ENCODE assay signal across 28 mouse cellular contexts in genomic region chr14:51997483-51997882, GRCm38 (mm10). TPM values are rescaled to one million over a fixed set of nuclear protein-coding genes. Genes with fewer than 3 reads are reported as not detected.
DNase-seq lines count a peak whose midpoint lies in the region; ATAC-seq and TF ChIP-seq lines count a peak whose summit lies in the region.
"Had no signal": no experiment of that assay in that cellular context is flagged by ENCODE, and none has a peak within 500 bp of the region (broad histone marks: within the 10 kb centered on the region; RNA-seq: fewer than 3 reads in every experiment).

No protein-coding gene starts in this region.

- no peak overlapping the region for H3K4me3 ChIP-seq in heart, embryonic 10.5 days
- H3K4me3 ChIP-seq in liver, postnatal 0 days (ENCODE audit: low read depth, low read length), result no peak overlapping the region
- no peak overlapping the region for H3K4me3 ChIP-seq in liver, embryonic 11.5 days (ENCODE audit: low read depth, low read length)
- peak overlapping the region; percentile 35 for H3K4me3 ChIP-seq in ES-Bruce4 (ENCODE audit: low read depth, low read length)
- H3K4me3 ChIP-seq: gastrocnemius, adult 2 months; limb, embryonic 10.5 days; neural tube, embryonic 13.5 days had no signal

- no peaks in the 10 kb centered on the region for H3K4me1 ChIP-seq in heart, embryonic 10.5 days
- 0 out of 2 replicates have a peak, but pooled peaks cover 3% of the 10 kb centered on the region for H3K4me1 ChIP-seq in liver, postnatal 0 days (ENCODE audit: insufficient read depth)
- H3K4me1 ChIP-seq in liver, embryonic 11.5 days (replicated peaks; ENCODE audit: control insufficient read depth, insufficient read depth, low read length), result 0 out of 2 replicates have a peak, but pooled peaks cover 3% of the 10 kb centered on the region
- no peaks in the 10 kb centered on the region for H3K4me1 ChIP-seq in ES-Bruce4 (ENCODE audit: control insufficient read depth, insufficient read depth, low read length)
- H3K4me1 ChIP-seq: limb, embryonic 10.5 days; neural tube, embryonic 13.5 days had no signal

- H3K36me3 ChIP-seq in heart, embryonic 10.5 days, result peaks cover 91% of the 10 kb centered on the region
- H3K36me3 ChIP-seq in liver, postnatal 0 days (replicated peaks; ENCODE audit: insufficient read depth, low read length), result peaks cover 17% of the 10 kb centered on the region; the same call in 1 of the 2 replicates
- peaks cover 27% of the 10 kb centered on the region for H3K36me3 ChIP-seq in liver, embryonic 11.5 days (ENCODE audit: control insufficient read depth, insufficient read depth, low read length)
- no peaks in the 10 kb centered on the region for H3K36me3 ChIP-seq in ES-Bruce4 (ENCODE audit: control insufficient read depth, insufficient read depth, low read length, poor library complexity, severe bottlenecking)

- no peak for TF ChIP-seq POLR2A in ES-Bruce4 (IDR thresholded peaks at IDR 0.05; ENCODE audit: insufficient read depth, low read length)

- no peak for ATAC-seq in liver, postnatal 0 days
- ATAC-seq in liver, embryonic 11.5 days (replicated peaks; ENCODE audit: low FRiP score), result no peak
- ATAC-seq in erythroblast, adult 5-6 weeks (replicated peaks; ENCODE audit: low FRiP score, poor library complexity, severe bottlenecking), result 0 out of 2 replicates have a peak, but pooled peaks have one; percentile 7
- ATAC-seq in megakaryocyte, adult 5-6 weeks (ENCODE audit: poor library complexity, severe bottlenecking), result no peak
- ATAC-seq: intestine, postnatal 0 days; lung, postnatal 0 days had no signal

- no peak overlapping the region for H3K9ac ChIP-seq in liver, postnatal 0 days (replicated peaks)
- H3K9ac ChIP-seq in liver, embryonic 11.5 days (ENCODE audit: low read depth, low read length), result no peak overlapping the region
- H3K9ac ChIP-seq in ES-Bruce4 (ENCODE audit: low read depth, poor library complexity, severe bottlenecking), result no peak overlapping the region
- H3K9ac ChIP-seq: neural tube, embryonic 13.5 days had no signal

- no peak for TF ChIP-seq EP300 in liver, postnatal 0 days (IDR thresholded peaks at IDR 0.05; ENCODE audit: low read depth)
- TF ChIP-seq EP300 in ES-Bruce4 (IDR thresholded peaks at IDR 0.05; ENCODE audit: insufficient read depth, low read depth, low read length), result no peak

- WGBS in heart, embryonic 10.5 days, result 83% methylated on average over 14 of the region's 14 CpGs
- 87% methylated on average over 14 of the region's 14 CpGs for WGBS in liver, postnatal 0 days (ENCODE audit: insufficient replicate concordance)
- WGBS in liver, embryonic 11.5 days, result 87% methylated on average over 14 of the region's 14 CpGs

- no peaks in the 10 kb centered on the region for H3K27me3 ChIP-seq in heart, embryonic 10.5 days (ENCODE audit: insufficient read depth, poor library complexity, severe bottlenecking)
- no peaks in the 10 kb centered on the region for H3K27me3 ChIP-seq in liver, postnatal 0 days (ENCODE audit: insufficient read depth, low read length)
- no peaks in the 10 kb centered on the region for H3K27me3 ChIP-seq in liver, embryonic 11.5 days (replicated peaks; ENCODE audit: control insufficient read depth, insufficient read depth, low read length)
- H3K27me3 ChIP-seq in ES-Bruce4 (ENCODE audit: control insufficient read depth, insufficient read depth, low read length, poor library complexity, severe bottlenecking), result no peaks in the 10 kb centered on the region
- H3K27me3 ChIP-seq: neural tube, embryonic 13.5 days had no signal

- H3K4me2 ChIP-seq in liver, postnatal 0 days (ENCODE audit: low read depth, low read length), result no peak overlapping the region
- H3K4me2 ChIP-seq in liver, embryonic 11.5 days, result no peak overlapping the region
- H3K4me2 ChIP-seq: neural tube, embryonic 13.5 days had no signal

- H3K27ac ChIP-seq in heart, embryonic 10.5 days, result no peak overlapping the region
- H3K27ac ChIP-seq in liver, postnatal 0 days (ENCODE audit: low read depth), result no peak overlapping the region
- no peak overlapping the region for H3K27ac ChIP-seq in liver, embryonic 11.5 days (ENCODE audit: low read depth, low read length)
- H3K27ac ChIP-seq in ES-Bruce4 (ENCODE audit: insufficient read depth, low read length), result no peak overlapping the region
- H3K27ac ChIP-seq: gastrocnemius, adult 2 months; limb, embryonic 10.5 days; neural tube, embryonic 13.5 days had no signal

- no peak for TF ChIP-seq CTCF in liver, postnatal 0 days (IDR thresholded peaks at IDR 0.05; ENCODE audit: low read depth)
- no peak for TF ChIP-seq CTCF in ES-Bruce4 (IDR thresholded peaks at IDR 0.05; ENCODE audit: low read depth, low read length)

- peak; percentile 75 for DNase-seq in heart, embryonic 10.5 days (ENCODE audit: low spot score)
- DNase-seq in heart, postnatal 10 days, result no peak
- peak; percentile 12 for DNase-seq in liver, postnatal 0 days
- no peak for DNase-seq in liver, embryonic 11.5 days (ENCODE audit: low spot score)
- DNase-seq: adrenal gland, postnatal 14 days; cerebellum, adult 2 months; gastrocnemius, adult 2 months; liver; thymus, adult 2 months had no signal

- intact Hi-C loops in heart, postnatal 10 days (cut with DNase I), result no loop called here

- no peaks in the 10 kb centered on the region for H3K9me3 ChIP-seq in heart, embryonic 10.5 days
- no peaks in the 10 kb centered on the region for H3K9me3 ChIP-seq in liver, postnatal 0 days (ENCODE audit: low read length)
- H3K9me3 ChIP-seq in liver, embryonic 11.5 days (ENCODE audit: control insufficient read depth, low read length), result no peaks in the 10 kb centered on the region
- no peaks in the 10 kb centered on the region for H3K9me3 ChIP-seq in ES-Bruce4 (replicated peaks; ENCODE audit: control insufficient read depth, insufficient read depth, low read length, poor library complexity, severe bottlenecking)
- H3K9me3 ChIP-seq: limb, embryonic 10.5 days; neural tube, embryonic 13.5 days had no signal

RNA-seq across cellular contexts. Expression of gene Arhgef40, which starts 13.0 kb away (rescaled TPM):
- 72.3 and 86.4 TPM in 2 replicates for polyA plus RNA-seq in heart, embryonic 10.5 days (2016; fragmentation: Nextera tagmentation; extraction: Ambion mirVana)
- total RNA-seq in heart, postnatal 10 days (2021), result 10 to 100 TPM; 52.7 to 57.9 TPM
- 5.8 and 7.2 TPM in 2 replicates for polyA plus RNA-seq in liver, postnatal 0 days (2015; fragmentation: Nextera tagmentation; extraction: Ambion mirVana)
- polyA plus RNA-seq in liver, embryonic 11.5 days (2014; fragmentation: Nextera tagmentation; extraction: Ambion mirVana), result 50.7 and 61.8 TPM in 2 replicates
- polyA plus RNA-seq in ES-Bruce4 (2011; ENCODE audit: insufficient read depth, insufficient read length, low read depth, missing spikeins), result 20.5 and 24.8 TPM in 2 replicates
- 4.8 TPM in 1 of 2 replicates, not detected in the other for total RNA-seq in erythroblast, adult 5-6 weeks (2015; ENCODE audit: low replicate concordance)
- 2.3 and 14.1 TPM in 2 replicates for total RNA-seq in erythroblast, adult 5-6 weeks (2017; ENCODE audit: low replicate concordance)
- total RNA-seq in megakaryocyte, adult 5-6 weeks (2015), result 1.7 and 2.6 TPM in 2 replicates
- total RNA-seq in megakaryocyte, adult 5-6 weeks (2017), result 2.2 and 5.1 TPM in 2 replicates

RNA-seq across cellular contexts. Expression of gene Tmem253, which starts 18.0 kb away (rescaled TPM):
- 0.27 and 0.57 TPM in 2 replicates for polyA plus RNA-seq in heart, embryonic 10.5 days (2016; fragmentation: Nextera tagmentation; extraction: Ambion mirVana)
- 1 to 10 TPM in 1 of 2 experiments, under 1 TPM in 1; 0.82 to 1.7 TPM for total RNA-seq in heart, postnatal 10 days (2021)
- polyA plus RNA-seq in liver, postnatal 0 days (2015; fragmentation: Nextera tagmentation; extraction: Ambion mirVana), result 0.23 and 0.31 TPM in 2 replicates
- 0.85 TPM in 1 of 2 replicates, not detected in the other for polyA plus RNA-seq in liver, embryonic 11.5 days (2014; fragmentation: Nextera tagmentation; extraction: Ambion mirVana)
- polyA plus RNA-seq in ES-Bruce4 (2011; ENCODE audit: insufficient read depth, insufficient read length, low read depth, missing spikeins), result 1.3 and 1.9 TPM in 2 replicates
- total RNA-seq in erythroblast, adult 5-6 weeks (2015; ENCODE audit: low replicate concordance), result not detected in 2 replicates
- total RNA-seq in erythroblast, adult 5-6 weeks (2017; ENCODE audit: low replicate concordance), result not detected in 2 replicates
- not detected in 2 replicates for total RNA-seq in megakaryocyte, adult 5-6 weeks (2015)
- not detected in 2 replicates for total RNA-seq in megakaryocyte, adult 5-6 weeks (2017)
- total RNA-seq: granulocyte monocyte progenitor cell, adult 5-6 weeks had no signal
- polyA plus RNA-seq: neural tube, embryonic 13.5 days had no signal

RNA-seq across cellular contexts. Expression of gene Zfp219, which starts 23.1 kb away (rescaled TPM):
- 21.5 and 31.1 TPM in 2 replicates for polyA plus RNA-seq in heart, embryonic 10.5 days (2016; fragmentation: Nextera tagmentation; extraction: Ambion mirVana)
- 10 to 100 TPM; 33.8 to 38.0 TPM for total RNA-seq in heart, postnatal 10 days (2021)
- 8.8 and 9.0 TPM in 2 replicates for polyA plus RNA-seq in liver, postnatal 0 days (2015; fragmentation: Nextera tagmentation; extraction: Ambion mirVana)
- 19.8 and 21.9 TPM in 2 replicates for polyA plus RNA-seq in liver, embryonic 11.5 days (2014; fragmentation: Nextera tagmentation; extraction: Ambion mirVana)
- 64.5 and 69.1 TPM in 2 replicates for polyA plus RNA-seq in ES-Bruce4 (2011; ENCODE audit: insufficient read depth, insufficient read length, low read depth, missing spikeins)
- total RNA-seq in erythroblast, adult 5-6 weeks (2015; ENCODE audit: low replicate concordance), result 0.58 and 1.9 TPM in 2 replicates
- 3.1 and 3.8 TPM in 2 replicates for total RNA-seq in erythroblast, adult 5-6 weeks (2017; ENCODE audit: low replicate concordance)
- 3.7 and 4.4 TPM in 2 replicates for total RNA-seq in megakaryocyte, adult 5-6 weeks (2015)
- total RNA-seq in megakaryocyte, adult 5-6 weeks (2017), result 4.7 and 5.1 TPM in 2 replicates

RNA-seq across cellular contexts. Expression of gene Olfr221, which starts 44.8 kb away (rescaled TPM):
- not detected in 2 replicates for polyA plus RNA-seq in heart, embryonic 10.5 days (2016; fragmentation: Nextera tagmentation; extraction: Ambion mirVana)
- total RNA-seq in heart, postnatal 10 days (2021), result not detected
- polyA plus RNA-seq in liver, postnatal 0 days (2015; fragmentation: Nextera tagmentation; extraction: Ambion mirVana), result not detected in 2 replicates
- not detected in 2 replicates for polyA plus RNA-seq in liver, embryonic 11.5 days (2014; fragmentation: Nextera tagmentation; extraction: Ambion mirVana)
- polyA plus RNA-seq in ES-Bruce4 (2011; ENCODE audit: insufficient read depth, insufficient read length, low read depth, missing spikeins), result not detected in 2 replicates
- total RNA-seq in erythroblast, adult 5-6 weeks (2015; ENCODE audit: low replicate concordance), result not detected in 2 replicates
- 0.56 TPM in 1 of 2 replicates, not detected in the other for total RNA-seq in erythroblast, adult 5-6 weeks (2017; ENCODE audit: low replicate concordance)
- total RNA-seq in megakaryocyte, adult 5-6 weeks (2015), result not detected in 2 replicates
- total RNA-seq in megakaryocyte, adult 5-6 weeks (2017), result not detected in 2 replicates
- total RNA-seq: adrenal gland, postnatal 14 days; gastrocnemius, adult 2 months; granulocyte monocyte progenitor cell, adult 5-6 weeks; heart, postnatal 4 days; layer of hippocampus, postnatal 14 days; left cerebral cortex, adult 8-10 months had no signal
- polyA plus RNA-seq: embryonic facial prominence, embryonic 14.5 days; forebrain, embryonic 14.5 days; heart, embryonic 14.5 days; intestine, postnatal 0 days; kidney, embryonic 16.5 days; limb, embryonic 10.5 days; liver, embryonic 16.5 days; lung, postnatal 0 days; midbrain, embryonic 14.5 days; neural tube, embryonic 13.5 days; stomach, embryonic 16.5 days; thymus, adult 2 months; urinary bladder, adult 2 months had no signal

Comparison
In these comparisons a context has a peak if more than half of its experiments do, and no peak if none do; other contexts are left out.
1. DNase-seq: peak in heart, embryonic 10.5 days (single experiment) and liver, postnatal 0 days (single experiment); none in heart, postnatal 10 days (0 of 2) and liver, embryonic 11.5 days (single experiment).